In genomic region chr19:7388488-7388887, GRCm38 (mm10) we compare ENCODE assay signal across 8 mouse cellular contexts.
"Had no signal": no experiment of that assay in that cellular context is flagged by ENCODE, and none has a peak within 500 bp of the region (broad histone marks: within the 10 kb centered on the region; RNA-seq: fewer than 3 reads in every experiment).

No protein-coding gene starts in this region.

- DNase-seq: liver, postnatal 0 days; lung, adult 2 months; lung, postnatal 14 days; lung, postnatal 36 days; right cerebral cortex, postnatal 14 days; thymus, adult 18-20 months; thymus, postnatal 25 days; thymus, postnatal 4 days had no signal
